Mouse (Mus musculus) cerebellum, adult 9-10 months (tissue): Measurements from ENCODE around the gene Kyat3.
"Not testable (repeated sequence)": the region's sequence is repeated elsewhere in the genome, so short reads cannot be mapped to it uniquely, and the experiment has no call there.

Experiments used
- DNase-seq: peaks from one replicate; pipeline ENCODE4 v3.0.0; 2022

Kyat3 gene

DNA sequence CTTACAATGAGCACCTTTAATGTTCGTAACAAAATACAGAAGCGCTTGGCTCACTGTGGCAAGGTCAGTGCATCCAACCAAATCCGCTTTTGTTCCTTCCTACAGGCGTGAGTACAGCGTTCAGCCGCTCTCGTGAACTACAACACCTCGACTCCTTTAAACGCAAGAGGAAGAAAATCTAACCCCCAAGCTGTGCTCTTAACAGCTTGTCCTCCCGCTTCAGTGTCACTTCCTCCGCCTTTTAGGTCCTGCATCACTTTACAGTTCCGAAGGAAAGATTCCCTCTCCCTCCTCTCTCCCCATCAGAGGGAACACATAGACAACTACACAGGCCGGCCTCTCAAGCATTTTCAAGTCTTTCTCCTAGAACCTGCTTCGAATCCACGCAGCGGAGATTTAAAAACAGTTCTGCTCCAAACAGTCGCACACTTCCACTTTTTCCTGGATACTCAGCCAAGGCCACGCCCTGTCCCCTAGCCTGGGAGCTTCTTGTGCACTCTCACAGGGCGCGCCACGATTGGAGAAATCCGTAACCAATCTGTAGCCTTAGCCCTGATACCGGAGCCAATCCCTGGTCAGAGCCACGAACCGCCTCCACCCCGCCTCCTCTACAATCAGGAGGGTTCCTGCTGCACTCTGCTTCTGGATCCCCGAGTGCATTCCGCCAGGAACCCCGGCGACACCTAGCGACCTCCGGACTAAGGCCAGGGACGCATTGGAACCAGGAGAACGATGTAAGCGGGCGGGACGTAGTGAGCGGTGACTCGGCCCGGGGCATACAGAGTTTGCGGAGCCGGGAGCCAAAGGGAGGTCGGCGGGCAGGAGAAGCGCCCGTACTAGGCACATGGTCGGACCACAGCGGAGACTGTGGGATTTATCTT is at the start of gene Kyat3:
Gene Kyat3 (plus strand): TSS at position 610 of the 881 bp plus-strand sequence.
- DNase-seq: peak; percentile 91

DNA sequence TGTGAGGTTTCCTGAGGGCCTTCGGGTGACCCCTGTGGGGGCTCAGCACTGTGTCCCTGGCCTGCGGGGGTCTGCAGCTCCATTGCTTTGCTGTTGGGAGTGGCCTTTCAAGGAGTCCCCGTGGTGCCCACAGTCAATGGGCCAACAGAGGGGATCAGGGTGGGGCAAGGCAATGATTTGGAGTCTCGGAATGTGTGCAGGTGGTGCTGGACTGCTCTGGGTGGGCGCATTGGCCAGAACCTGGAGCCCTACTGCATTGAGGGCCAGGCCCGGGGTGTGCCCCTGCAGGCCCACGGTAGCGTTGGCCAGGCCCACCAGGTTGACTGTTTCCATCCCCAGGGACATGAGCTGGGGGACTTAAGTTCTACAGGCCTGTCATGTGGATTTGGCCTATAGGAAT is 36.1 kb upstream of the Kyat3 start:
- no peak for DNase-seq

DNA sequence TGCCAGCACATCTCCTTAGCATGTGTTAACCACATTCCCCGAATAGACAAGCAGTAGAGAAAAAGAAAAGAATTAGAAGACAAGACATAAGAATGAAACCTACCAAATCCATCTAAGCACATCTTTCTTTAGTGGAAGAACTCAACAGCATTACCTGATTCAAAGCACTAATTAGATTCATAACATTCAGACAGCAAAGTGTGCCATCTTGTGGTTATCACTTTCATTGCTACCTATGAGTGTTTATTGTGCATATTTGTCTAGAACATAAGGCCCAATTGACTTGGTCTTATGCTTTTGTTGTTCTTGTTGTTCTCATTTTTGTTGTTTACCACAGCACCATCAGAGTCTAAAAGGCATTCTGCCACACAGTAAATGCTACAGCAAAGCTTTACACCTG is 26.2 kb upstream of the Kyat3 start:
- DNase-seq: no peak

DNA sequence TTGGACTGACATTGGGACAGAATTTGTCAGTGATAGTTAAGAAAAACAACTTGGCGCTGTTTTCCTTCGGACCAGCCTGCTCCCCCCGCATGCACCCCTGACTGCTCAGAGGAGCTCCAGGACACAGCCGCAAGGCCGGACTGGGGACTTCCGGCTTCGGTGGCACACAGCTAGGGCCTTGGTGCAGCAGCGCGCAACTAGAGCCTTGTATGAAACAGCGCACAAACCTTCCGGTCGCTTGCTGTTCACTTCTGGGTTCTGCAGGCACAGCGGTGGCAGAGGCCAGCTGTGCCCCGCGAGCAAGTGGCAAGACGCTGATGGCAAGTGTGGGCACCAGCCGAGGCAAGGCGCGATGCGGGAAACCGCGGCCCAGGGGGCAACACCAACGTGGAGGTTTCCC is 12.9 kb upstream of the Kyat3 start:
- no peak for DNase-seq

DNA sequence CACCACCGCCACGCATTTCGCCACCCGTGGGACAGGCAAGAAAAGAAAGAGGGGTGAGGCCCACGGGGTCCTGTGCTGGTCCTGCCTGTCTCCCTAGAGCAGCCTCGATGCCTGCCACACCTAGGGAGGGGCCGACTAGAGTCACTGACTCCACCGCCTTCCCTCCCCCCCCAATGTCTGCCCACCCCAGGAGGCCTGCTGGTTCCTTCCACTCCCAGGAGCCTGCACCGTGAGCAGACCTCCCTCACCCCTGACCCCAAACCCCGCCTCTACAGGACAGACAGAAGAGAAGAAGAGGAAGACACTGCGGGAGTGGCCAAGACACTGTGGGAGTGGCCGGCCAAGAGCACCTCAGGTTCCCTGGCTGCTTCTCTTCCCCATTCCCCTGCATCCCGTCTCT is 12.5 kb upstream of the Kyat3 start:
- DNase-seq: no peak

DNA sequence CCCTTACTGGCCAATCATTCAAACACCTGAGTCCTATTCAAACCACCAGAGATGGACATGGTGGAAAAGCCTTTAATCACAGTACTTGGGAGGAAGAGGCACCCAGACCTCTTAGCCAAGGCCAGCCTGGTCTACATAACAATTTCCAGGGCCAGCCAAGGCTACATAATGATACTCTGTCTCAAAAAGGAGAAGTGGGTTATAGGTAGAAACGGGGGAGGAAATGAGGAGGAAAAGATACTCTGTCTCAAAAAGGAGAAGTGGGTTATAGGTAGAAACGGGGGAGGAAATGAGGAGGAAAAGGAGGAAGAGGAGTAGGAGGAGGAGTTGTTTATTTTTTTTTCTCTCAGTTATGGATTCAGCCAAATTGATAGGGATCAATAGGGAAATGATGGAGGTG is 4.3 kb upstream of the Kyat3 start:
- no peak for DNase-seq

DNA sequence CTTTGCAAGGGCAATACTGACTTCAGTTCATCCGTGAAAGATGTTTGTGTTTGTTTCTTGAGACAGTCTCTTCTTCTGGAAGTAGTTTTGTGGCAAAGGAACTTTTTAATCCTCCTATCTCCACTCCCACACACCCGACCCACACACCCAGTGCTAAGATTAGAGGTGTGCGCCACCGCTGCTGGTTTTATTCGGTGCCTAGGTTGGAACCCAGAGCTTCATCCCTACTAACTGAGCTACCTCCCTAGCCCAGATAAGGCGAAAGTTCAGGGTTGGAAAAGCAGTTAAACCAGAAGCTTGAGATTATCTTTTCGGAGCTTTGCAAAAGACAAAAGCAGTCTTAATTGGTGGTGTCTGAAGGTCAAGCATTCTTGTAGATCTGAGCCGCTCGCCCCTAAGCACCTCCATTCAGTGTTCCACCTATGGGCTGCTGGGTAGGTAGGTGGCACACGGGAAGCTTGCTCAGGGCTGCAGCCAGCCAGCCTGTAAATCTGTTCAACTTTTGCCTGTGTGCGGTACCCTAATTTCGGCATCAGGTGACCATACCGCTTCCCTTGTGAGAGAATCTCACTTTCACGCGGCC is 647 bp downstream of the Kyat3 start:
- no peak for DNase-seq

DNA sequence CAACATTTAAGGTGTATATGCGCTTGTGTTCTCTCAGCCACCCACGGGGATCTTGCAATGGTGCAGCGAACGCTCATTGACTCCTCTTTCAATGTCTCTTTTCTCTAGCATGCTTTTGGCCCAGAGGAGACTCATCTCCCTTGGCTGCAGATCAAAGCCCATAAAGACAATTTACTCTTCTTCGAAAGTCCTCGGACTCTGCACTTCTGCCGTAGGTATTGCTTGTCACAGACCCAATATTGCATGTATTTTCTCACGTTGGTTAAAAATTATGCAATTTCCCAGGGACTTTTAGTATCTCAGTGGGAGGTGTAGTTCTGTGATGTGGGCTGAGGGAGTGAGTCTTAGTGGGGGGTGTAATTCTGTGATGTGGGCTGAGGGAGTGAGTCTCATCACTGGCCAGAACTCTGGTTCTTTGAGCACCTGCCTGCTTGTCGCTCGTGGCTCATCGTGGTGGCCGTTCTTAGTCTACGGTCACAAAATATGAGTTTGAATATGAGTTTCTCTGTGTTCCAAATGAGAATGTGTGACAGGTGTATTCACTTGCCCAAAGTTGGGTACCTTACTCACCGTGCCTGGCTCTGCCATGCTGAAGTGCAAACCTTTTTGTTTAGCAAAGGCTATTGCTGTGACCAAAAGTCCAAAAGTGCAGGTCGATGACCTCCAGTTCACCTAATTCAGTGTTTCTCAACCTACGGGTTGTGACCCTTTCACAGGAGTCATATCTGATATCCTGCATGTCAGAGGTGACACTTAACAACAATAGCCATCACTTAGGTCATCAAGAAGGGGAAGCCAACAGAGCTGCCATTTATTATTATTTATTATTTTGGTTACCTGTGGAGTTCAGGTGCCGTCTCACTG is 6.0 kb downstream of the Kyat3 start:
- no peak for DNase-seq

DNA sequence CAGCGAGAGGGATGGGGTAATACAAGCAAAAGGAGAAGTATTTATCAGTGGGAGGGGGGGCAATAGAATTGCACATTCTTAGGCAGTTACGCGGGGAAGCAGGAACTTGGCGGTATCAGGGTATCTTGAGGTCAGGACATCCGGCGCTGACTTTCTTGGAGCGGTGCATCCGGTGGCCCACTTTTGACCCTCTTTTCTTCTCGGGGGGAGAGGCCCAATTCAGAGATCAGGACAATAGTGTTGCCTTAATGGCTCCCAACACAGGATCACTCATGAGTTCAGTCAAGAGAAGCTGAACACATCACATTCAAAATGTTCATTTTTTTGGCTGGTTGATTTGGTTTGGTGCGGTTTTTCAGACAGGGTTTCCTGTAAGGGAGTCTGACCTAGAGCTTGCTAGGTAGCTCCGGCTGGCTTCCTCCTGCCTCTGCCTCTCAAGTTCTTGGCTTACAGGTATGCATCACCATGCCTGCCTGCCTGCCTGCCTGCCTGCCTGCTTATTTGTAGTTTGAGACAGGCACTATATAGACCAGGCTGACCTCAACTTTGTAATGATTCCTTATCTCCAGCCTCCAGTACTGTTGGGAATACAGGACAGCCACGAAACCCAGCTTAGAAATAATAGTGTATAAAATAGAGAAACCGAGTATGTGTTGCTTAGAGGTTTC is 7.5 kb downstream of the Kyat3 start:
- DNase-seq: not testable (repeated sequence)

DNA sequence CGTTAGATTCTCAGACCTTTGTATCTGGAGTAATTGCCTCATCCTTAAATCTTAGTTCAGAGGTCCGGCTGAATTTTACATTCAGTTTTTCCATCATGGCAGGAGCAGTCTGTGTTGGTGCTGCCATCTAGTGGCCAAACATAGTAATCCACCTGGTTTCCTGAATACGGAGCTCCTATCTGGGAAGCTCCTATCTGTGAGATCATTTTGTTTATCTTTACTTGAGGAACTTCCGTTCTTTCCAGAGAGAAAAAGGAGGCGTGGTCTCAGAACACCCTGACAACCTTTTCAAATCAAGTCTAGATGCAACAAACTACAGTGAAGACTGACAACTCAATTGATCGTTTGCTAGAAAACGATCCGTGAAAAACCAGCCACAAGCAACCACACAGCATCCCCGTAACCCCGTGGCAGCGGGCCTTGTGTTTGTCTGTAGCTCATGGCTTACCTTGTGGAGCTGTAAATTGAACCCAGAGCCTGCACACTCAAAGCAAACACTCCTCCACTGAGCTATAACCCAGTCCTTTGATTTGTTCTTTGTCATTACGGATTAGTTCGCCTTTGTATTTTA is 8.1 kb downstream of the Kyat3 start:
- DNase-seq: peak; percentile 76

DNA sequence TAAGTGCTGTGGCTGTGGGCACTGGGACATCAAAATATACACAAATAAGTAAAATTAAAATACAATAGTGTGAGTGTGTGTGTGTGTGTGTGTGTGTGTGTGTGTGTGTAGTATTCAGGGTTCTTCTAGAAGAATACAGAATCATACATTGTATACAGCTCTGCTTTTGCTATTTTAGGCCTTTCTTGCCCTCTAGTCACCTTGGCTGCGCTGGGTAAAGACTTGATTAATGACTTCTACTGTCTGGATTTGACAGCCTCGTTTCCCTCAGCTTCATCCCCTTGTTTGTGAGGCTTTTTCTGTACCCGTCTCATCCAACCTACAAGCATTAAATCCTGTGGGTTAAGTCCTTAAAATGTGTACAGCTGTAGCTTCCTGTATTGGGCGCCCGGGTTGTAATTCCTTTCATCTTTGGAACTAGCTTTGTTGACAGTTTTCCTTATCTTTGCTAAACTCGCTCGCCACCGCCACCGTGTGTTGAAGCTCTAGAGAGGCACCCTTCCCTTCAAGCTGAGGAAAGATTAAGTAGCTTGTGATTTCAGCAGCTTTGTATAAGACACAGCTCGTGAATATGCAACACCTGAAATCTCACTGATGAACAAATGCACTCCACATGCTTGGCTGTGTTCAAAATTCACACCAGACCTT is 9.6 kb downstream of the Kyat3 start:
- no peak for DNase-seq

DNA sequence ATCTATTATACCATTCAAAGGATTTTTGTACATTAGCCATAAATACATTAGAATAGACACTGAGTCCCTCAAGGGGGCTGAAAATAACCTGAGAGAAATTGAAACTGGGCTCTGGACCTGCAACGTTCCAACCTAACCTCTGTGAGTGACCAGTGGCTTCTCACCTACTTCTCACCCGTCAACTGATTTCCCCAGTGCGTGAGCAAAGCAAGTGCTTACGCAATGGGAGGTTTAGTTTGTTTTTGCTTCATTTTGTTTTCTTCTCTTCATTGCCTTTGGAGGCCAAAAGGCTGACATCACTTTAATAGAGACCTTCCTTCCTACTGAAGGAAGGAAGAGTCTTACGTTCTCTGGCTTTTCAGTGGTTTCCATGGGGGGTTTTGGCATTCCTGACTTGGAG is 10.5 kb downstream of the Kyat3 start:
- no peak for DNase-seq

DNA sequence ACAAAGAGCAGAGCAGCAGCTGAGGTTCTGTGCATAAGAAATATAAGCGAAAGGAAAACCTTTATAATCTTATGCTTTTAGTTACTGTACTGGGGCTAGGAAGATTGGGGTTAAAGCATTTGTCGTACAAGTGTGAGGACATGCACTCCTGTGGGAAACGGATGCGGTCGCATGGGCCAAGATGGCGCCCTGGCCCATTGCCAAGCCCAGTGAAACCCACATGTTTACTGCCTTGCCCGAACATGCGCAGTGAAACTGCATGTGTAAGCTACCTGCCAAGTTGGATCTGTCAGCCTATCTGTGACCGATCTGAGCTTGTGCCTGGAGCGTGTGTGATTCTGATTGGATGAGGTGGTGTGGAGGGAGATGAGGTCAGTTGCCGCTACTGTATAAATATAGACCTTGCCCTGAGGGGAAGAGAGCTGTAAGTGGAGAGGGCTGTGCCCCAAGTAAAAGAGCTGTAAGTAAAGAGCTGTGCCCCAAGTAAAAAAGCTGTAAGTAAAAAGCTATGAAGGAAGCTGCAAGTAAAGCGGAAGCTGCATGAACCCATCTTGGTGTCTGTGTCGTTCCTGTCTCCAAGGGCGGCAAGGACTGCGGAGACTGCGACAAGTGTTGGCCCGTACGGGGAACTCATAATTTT is 11.7 kb downstream of the Kyat3 start:
- not testable (repeated sequence) for DNase-seq

DNA sequence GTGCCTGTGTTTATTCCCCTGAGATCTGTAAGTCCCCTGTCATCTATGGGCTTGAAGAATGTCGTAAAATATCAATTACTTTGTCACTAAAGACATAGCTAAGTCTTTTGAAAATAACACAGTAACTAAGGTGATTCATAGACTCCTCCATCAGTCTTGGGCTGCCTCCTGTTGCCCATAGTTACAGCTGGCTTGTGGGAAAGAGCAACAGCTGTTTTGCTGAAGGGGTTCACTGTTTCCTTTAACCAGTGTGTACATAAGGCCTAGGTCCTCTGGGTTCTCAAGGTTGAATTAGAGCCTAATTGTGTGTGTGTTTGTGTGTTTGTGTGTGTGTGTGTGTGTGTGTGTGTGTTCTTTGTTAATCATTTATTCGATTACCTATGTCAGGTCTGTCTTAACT is 24.6 kb downstream of the Kyat3 start:
- DNase-seq: no peak

DNA sequence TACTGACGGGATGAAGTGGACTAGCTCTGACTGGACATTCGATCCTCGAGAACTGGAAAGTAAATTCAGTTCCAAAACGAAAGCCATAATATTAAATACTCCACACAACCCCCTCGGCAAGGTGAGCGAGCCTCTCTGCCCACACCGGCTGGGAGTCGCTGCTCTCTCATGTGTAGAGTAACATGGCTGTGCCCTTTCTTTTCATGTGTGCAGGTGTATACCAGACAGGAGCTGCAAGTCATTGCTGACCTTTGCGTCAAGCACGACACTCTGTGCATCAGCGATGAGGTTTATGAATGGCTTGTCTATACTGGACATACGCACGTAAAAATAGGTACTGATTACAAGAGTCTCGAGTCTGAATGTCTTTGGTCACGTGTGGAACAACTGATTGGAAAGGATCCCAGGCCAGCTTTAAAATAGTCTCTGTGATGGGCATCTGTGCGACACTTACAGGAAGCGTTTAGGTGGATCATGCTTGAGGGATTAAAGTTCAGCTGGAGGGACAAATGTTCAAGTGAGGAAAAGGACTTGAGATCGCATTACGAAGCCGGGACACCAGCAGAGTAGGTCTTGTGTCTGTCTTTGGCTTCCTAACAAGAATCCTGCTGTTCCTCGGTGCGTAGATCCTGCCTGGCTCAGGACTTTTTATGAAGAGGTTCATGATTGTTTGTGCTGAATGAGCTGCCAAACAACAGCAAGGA is 25.3 kb downstream of the Kyat3 start:
- DNase-seq: no peak

DNA sequence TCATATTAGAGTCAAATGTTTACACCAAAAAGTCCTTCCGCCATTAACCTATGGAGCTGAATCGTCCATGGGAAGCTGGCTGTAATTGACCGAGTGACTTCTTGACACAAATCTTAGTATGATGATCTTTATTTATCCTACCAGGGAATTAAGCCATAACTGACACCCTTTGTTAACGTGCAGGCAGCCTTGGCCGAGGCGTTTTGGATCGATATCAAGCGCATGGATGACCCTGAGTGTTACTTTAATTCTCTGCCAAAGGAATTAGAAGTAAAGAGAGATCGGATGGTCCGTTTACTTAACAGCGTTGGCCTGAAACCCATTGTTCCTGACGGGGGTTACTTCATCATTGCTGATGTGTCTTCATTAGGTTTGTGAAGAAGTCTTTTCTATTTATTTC is 33.4 kb downstream of the Kyat3 start:
- DNase-seq: no peak

DNA sequence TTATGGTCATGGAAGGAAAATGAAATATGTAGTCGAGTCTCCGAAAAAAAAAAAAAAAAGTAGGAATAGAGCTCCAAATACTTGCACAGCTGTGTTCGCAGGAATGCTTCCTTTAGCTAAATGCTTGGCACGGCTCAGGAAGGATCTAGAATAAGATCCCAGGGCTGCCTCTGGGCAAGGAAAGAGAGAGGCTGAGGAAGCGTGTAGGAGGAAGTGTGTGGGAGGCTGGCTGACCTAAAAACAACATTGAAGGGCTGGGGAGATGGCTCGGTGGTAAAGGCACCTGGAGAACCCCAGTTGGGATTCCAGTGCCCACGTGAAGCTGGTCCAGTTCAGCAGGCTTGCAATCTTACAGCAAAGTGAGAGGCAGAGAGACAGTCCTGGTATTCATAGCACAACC is 40.0 kb downstream of the Kyat3 start:
- no peak for DNase-seq

DNA sequence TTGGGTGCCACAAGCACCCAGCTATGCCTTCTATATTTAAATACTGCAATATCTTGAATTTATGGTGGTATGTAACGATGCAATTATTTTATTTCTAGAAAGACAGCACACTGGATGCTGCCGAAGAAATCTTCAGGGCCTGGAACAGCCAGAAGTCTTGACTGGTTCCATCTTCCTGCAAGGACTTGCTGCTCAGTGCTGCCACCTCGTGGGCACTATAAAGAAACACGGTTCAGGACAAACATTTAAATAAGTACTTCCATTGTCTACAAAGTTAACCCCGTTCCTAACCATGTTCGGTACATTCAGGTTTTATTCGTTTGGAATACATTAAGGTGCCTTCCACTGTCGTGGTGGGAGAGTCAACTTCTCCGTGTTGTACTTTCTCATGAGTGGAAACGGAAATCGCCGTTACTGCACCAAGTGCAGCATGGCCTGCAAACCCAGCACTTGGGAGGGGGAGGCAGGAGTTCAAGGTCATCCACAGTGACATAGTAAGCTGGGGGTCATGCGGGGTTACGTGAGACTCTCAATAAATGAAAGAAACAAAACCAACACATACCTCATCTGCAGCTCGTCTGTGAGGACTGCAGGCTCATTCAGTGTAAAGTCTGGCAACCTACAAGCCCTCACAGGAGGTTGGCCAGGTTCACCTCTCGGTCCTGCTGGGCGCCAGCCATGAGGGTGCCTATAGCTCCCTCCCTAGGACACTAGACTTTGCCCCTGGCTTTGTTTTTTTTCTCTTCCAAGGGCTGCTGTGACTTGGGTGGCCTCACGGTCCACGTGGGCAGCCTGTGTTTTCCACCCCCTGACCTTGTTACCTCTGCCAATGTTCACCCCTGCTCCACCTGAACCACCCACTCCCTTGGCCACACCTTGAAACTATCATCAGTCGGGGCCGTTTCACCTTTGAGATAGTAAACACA is 43.4 kb downstream of the Kyat3 start:
- DNase-seq: peak; percentile 18

DNA sequence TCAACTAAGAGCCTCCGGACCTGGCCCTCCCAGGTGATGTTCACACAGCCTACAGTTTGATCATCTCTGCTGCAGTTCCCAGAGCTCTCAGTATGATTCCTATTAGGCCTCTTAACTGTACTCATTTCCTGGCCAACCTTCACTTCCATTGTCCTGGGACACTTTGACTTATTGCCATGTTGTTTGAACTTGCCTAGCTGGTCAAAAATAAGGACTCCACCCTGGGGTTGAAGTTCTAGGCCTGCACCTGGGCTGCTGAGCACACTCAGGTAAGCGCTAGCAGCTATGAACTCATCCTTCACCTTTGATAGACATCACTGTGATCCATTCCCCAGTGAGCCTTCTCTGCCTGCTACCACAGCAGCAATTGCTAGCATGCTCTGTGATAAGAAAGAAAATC is 44.2 kb downstream of the Kyat3 start:
- DNase-seq: no peak

DNA sequence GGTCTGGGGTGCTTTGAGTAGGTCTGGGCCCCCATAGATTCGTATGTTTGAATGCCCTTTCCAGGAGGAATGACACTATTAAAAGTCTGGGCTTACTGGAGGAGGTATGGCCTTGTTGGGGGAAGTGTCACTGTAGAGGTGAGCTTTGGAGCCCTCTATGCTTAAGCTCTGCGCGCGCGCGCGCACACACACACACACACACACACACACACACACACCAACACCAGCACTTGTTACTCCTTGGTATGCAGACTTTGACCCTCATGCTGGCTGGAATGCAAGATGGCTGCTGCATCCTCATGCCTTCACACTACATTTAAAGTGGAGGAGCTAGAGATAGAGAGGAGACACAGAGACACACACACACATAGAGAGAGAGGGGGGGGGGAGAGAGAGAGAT is 46.8 kb downstream of the Kyat3 start:
- DNase-seq: no peak
